Mouse (Mus musculus): ENCODE measurements around the gene Jag2. TPM values are rescaled to one million over a fixed set of nuclear protein-coding genes. Genes with fewer than 3 reads are reported as not detected.

Jag2 gene
- total and polyA plus RNA-seq, 3 experiments: 25.4 to 35.5 (median 27.4) TPM

GRCm38 (mm10) chr12:112876332-112877072 is 53.1 kb downstream of the Jag2 start:
- Histone ChIP-seq H3K79me2 (replicated peaks; ENCODE audit: control insufficient read depth, insufficient read depth, low read length) (no peaks in the 10 kb centered on the region), H3K9ac (ENCODE audit: low read depth, low read length) (peak overlapping the region; percentile 52), H3K4me3 (peak overlapping the region; percentile 43; the same call in 1 of the 2 replicates), H3K4me1 (ENCODE audit: control insufficient read depth, insufficient read depth, low read length) (peaks cover 28% of the 10 kb centered on the region), H3K27me3 (ENCODE audit: control insufficient read depth, insufficient read depth, low read length) (no peaks in the 10 kb centered on the region), H3K27ac (peak overlapping the region; percentile 76), H3K36me3 (ENCODE audit: control insufficient read depth, insufficient read depth, low read length) (no peaks in the 10 kb centered on the region)
- intact Hi-C loops (cut with DNase I): loop anchor here (1.0 to 10.0 kb wide), 4 partner anchors 18 to 228 kb away; partner anchors contain the start of gene Tex22
- TF ChIP-seq POLR2A (IDR thresholded peaks at IDR 0.05; ENCODE audit: insufficient read depth, low read depth, low read length) (peak; percentile 34; the same call in 1 of the 2 replicates), EP300 (IDR thresholded peaks at IDR 0.05; ENCODE audit: insufficient read depth, low read depth, low read length) (no peak)
- 6% methylated on average over 28 of the region's 28 CpGs for WGBS
- DNase-seq: peak; percentile 79 to 86

- H3K4me3 ChIP-seq: no peak overlapping the region
- WGBS: 23% methylated on average over 16 of the region's 16 CpGs
These were observed 54.2 kb downstream of the Jag2 start for GRCm38 (mm10) chr12:112875225-112876013.

GRCm38 (mm10) chr12:112874199-112874598 is 55.4 kb downstream of the Jag2 start:
- no peak overlapping the region for H3K4me3 ChIP-seq

More at GRCm38 (mm10) chr12:112875225-112876013, 54.2 kb downstream of the Jag2 start:
- H3K36me3 ChIP-seq (ENCODE audit: control insufficient read depth, insufficient read depth, low read length): no peaks in the 10 kb centered on the region
- no peak overlapping the region for H3K9ac ChIP-seq (ENCODE audit: low read depth, low read length)
- H3K27me3 ChIP-seq (ENCODE audit: control insufficient read depth, insufficient read depth, low read length): no peaks in the 10 kb centered on the region
- H3K79me2 ChIP-seq (replicated peaks; ENCODE audit: control insufficient read depth, insufficient read depth, low read length): no peaks in the 10 kb centered on the region
- H3K27ac ChIP-seq: peak overlapping the region; percentile 76
- intact Hi-C loops (cut with DNase I): loop anchor here (1.0 to 10.0 kb wide), 5 partner anchors 41 to 229 kb away; partner anchors contain the start of genes Jag2 and Tex22
- peak; percentile 90 to 93 for DNase-seq
- TF ChIP-seq EP300 (IDR thresholded peaks at IDR 0.05; ENCODE audit: insufficient read depth, low read depth, low read length): peak; percentile 68
- TF ChIP-seq CTCF (IDR thresholded peaks at IDR 0.05): peak; percentile 93
- no peak for TF ChIP-seq POLR2A (IDR thresholded peaks at IDR 0.05; ENCODE audit: insufficient read depth, low read depth, low read length)
- H3K4me1 ChIP-seq (ENCODE audit: control insufficient read depth, insufficient read depth, low read length): peaks cover 26% of the 10 kb centered on the region

GRCm38 (mm10) chr12:112873452-112874190 is 56.0 kb downstream of the Jag2 start:
- intact Hi-C loops (cut with DNase I): loop anchor here (2.0 to 10.0 kb wide), 3 partner anchors 55 to 231 kb away; partner anchors contain the start of genes Jag2 and Tex22
- WGBS: 24% methylated on average over 18 of the region's 18 CpGs
- no peaks in the 10 kb centered on the region for H3K79me2 ChIP-seq (replicated peaks; ENCODE audit: control insufficient read depth, insufficient read depth, low read length)
- peaks cover 20% of the 10 kb centered on the region for H3K4me1 ChIP-seq (ENCODE audit: control insufficient read depth, insufficient read depth, low read length)
- no peak overlapping the region for H3K4me3 ChIP-seq
- no peaks in the 10 kb centered on the region for H3K36me3 ChIP-seq (ENCODE audit: control insufficient read depth, insufficient read depth, low read length)
- DNase-seq: peak; percentile 60 to 75
- H3K27me3 ChIP-seq (ENCODE audit: control insufficient read depth, insufficient read depth, low read length): no peaks in the 10 kb centered on the region
- H3K9ac ChIP-seq (ENCODE audit: low read depth, low read length): no peak overlapping the region
- H3K27ac ChIP-seq: no peak overlapping the region
- TF ChIP-seq POLR2A (IDR thresholded peaks at IDR 0.05; ENCODE audit: insufficient read depth, low read depth, low read length): no peak
- TF ChIP-seq CTCF (IDR thresholded peaks at IDR 0.05): peak; percentile 82

More at GRCm38 (mm10) chr12:112874199-112874598, 55.4 kb downstream of the Jag2 start:
- TF ChIP-seq CTCF (IDR thresholded peaks at IDR 0.05): no peak
- no peak for TF ChIP-seq POLR2A (IDR thresholded peaks at IDR 0.05; ENCODE audit: insufficient read depth, low read depth, low read length)
- TF ChIP-seq EP300 (IDR thresholded peaks at IDR 0.05; ENCODE audit: insufficient read depth, low read depth, low read length): no peak
- Histone ChIP-seq H3K36me3 (ENCODE audit: control insufficient read depth, insufficient read depth, low read length) (no peaks in the 10 kb centered on the region), H3K27me3 (ENCODE audit: control insufficient read depth, insufficient read depth, low read length) (no peaks in the 10 kb centered on the region), H3K9ac (ENCODE audit: low read depth, low read length) (no peak overlapping the region), H3K27ac (no peak overlapping the region), H3K79me2 (replicated peaks; ENCODE audit: control insufficient read depth, insufficient read depth, low read length) (no peaks in the 10 kb centered on the region), H3K4me1 (ENCODE audit: control insufficient read depth, insufficient read depth, low read length) (peaks cover 20% of the 10 kb centered on the region)
- intact Hi-C loops (cut with DNase I): loop anchor here (2.0 to 10.0 kb wide), 3 partner anchors 55 to 231 kb away; partner anchors contain the start of genes Jag2 and Tex22
- DNase-seq: no peak
- 25% methylated on average over 22 of the region's 22 CpGs for WGBS

- intact Hi-C loops (cut with DNase I): loop anchor here (10.0 kb wide), 2 partner anchors 202 to 232 kb away; partner anchors contain the start of gene Tex22
- Histone ChIP-seq H3K4me1 (ENCODE audit: control insufficient read depth, insufficient read depth, low read length) (peaks cover 18% of the 10 kb centered on the region), H3K36me3 (ENCODE audit: control insufficient read depth, insufficient read depth, low read length) (no peaks in the 10 kb centered on the region), H3K4me3 (no peak overlapping the region), H3K27me3 (ENCODE audit: control insufficient read depth, insufficient read depth, low read length) (no peaks in the 10 kb centered on the region), H3K79me2 (replicated peaks; ENCODE audit: control insufficient read depth, insufficient read depth, low read length) (no peaks in the 10 kb centered on the region), H3K9ac (ENCODE audit: low read depth, low read length) (no peak overlapping the region), H3K27ac (no peak overlapping the region)
- TF ChIP-seq POLR2A (IDR thresholded peaks at IDR 0.05; ENCODE audit: insufficient read depth, low read depth, low read length) (no peak), EP300 (IDR thresholded peaks at IDR 0.05; ENCODE audit: insufficient read depth, low read depth, low read length) (no peak), CTCF (IDR thresholded peaks at IDR 0.05) (no peak)
- WGBS: 90% methylated on average over 10 of the region's 10 CpGs
- DNase-seq: no peak
These were observed 56.6 kb downstream of the Jag2 start for GRCm38 (mm10) chr12:112872991-112873390.

Data from heart, adult 2 months (tissue).